Mouse (Mus musculus): ENCODE data around the gene Zmiz1.

DNA sequence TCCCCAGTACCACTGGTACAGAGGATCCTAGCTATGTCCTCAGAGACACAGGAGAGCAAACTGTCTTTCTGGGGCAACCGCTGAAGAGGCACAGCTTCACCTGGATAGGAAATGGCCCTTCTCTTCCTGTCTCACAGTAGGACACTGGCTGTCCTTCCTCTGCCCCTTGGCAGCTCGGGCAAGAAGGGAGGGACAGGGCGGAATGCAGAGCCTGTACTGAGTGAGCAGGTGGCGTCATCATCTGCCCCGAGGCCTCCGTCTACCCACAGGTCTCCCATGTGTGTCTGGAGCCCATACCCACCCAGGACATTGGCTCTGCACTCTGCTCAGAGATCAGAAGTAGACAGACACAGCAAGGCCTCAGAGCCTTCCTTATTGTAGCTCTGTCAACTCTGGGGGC lies 172.5 kb downstream of the Zmiz1 start:
- TF ChIP-seq EP300 (IDR thresholded peaks at IDR 0.05; ENCODE audit: low read depth): no peak
- TF ChIP-seq CTCF (IDR thresholded peaks at IDR 0.05; ENCODE audit: low read depth): no peak
